Mouse (Mus musculus) kidney, postnatal 4 days (tissue): ENCODE measurements at regions not wholly inside any gene's neighbourhood (a gene's known extent, or its start where the extent isn't known, plus 50 kb on each side); places are given as distances from the start of the nearest gene placed in this dataset.

Experiments
- DNase-seq, 2 experiments: peaks; one replicate each; pipeline ENCODE4 v3.0.0; 2021; ENCODE audit warnings: mixed read lengths in 2 of 2

DNA sequence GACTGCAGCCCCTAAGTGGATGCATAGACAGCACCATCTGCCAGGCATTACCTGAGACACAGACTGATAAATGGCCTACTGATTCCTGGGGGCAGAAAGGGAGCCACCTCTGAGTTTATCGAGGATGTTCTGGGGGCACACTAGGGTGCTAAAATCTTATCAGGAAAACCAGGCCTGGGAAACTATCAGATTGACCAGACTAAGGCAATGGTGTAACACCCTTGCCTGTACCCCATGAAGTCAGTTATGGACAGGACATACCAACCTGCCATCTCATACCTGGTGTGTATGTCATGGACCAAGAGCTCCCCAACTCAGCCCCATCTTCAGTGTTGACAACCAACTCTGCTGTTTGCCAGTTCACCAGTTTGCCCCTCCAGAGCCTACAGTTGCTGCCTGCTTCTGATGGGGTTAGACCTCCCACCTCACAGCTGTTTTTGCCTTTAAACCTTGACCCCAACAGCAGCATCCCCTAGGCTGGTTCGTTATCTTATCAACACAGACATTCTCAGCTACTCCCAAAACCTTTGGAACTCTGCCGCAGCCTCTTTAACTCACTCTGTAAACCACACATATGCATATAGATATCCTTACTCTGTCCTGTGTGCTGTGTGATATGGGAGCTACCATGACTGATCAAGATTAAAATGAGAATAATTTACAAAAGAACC, 83.6 kb upstream of the Irs2 start:
- DNase-seq: no peak

GRCm38 (mm10) chr8:11088946-11089665, 80.8 kb upstream of the Irs2 start:
- no peak for DNase-seq

DNA sequence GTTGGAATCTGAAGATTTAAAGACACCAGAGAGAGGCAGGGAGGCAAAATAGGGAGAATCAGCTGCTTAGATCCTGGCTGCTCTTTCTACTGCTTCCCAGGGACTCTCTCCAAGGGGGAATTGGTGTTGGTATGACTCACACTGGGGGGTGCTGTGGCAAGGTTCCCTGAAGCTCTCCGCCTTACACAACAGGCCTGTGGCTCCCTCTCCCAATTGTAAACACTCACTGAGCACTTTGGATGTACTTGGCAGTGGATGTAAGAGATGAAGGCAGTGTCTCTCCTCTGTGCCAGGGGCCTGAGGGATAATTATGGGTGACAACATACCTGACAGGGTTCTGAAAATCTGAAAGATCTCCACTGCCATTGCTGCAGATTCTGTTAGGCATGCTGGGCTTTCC, 77.0 kb upstream of the Irs2 start:
- no peak for DNase-seq

GRCm38 (mm10) chr8:11084051-11084533, 75.8 kb upstream of the Irs2 start:
- peak; percentile 9 to 28 for DNase-seq

GRCm38 (mm10) chr8:11080813-11081212, 72.6 kb upstream of the Irs2 start:
- no peak for DNase-seq

DNA sequence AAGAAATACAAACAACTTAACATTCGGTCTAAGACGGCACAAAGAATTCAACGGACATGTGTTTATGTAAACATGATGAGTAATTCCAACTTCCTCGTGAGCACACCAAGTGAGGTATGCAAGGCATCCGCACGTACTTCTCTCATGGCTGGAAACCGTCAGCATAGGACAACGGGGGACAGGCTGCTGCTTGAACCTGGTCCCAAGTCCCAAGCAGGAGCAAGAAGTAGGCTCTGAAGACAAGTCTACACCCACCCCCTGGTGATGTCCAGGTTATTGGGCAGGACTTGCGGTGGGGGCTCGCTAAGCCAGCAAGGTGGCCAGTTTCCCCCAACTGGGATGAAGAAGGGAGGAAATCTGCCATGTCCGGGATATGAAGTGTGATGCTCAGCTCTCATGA, 71.5 kb upstream of the Irs2 start:
- no peak for DNase-seq

- DNase-seq: peak; percentile 60 to 62
These were observed 68.9 kb upstream of the Irs2 start for GRCm38 (mm10) chr8:11077138-11077537.

DNA sequence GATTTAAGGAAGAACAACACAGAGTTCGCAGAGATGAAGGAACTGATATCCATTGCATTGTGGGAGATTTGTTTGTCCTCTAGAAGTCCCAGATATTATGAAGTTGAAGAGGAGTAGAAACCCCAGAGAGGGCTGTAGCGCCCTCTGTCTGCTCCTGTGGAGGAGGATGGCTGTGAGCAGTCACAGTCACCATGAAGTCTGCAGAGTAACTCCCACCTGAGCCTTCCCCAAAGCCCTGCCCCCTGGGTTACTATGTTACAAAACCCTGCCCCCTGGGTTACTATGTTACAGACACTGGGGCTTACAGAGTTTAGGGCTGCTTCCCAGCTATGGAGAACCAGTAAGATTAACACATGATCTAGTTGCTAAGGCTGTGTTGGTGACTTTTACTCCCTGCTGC, 62.9 kb upstream of the Irs2 start:
- DNase-seq: peak; percentile 50 to 63

DNA sequence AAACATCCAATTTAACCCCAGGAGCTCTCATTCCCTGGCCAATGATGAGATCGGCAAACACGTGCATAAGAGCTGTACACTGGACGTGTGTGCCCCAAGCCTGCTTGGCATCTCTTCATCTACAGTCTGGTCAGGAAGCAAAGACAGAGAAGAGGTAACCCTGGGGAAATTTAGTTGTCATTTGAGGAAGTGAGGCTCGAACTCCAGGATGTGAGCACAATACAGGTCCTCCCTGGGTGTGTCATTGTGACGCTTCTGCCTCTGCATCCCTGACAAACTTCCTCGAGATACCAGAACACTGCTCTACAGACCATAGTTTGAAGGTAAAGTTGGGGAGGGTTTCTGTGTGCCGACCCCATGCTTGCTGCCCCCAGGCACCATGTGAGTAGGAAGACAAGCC, 59.2 kb upstream of the Irs2 start:
- no peak for DNase-seq

- no peak for DNase-seq
These were observed 57.7 kb upstream of the Irs2 start for GRCm38 (mm10) chr8:11065990-11066389.

DNA sequence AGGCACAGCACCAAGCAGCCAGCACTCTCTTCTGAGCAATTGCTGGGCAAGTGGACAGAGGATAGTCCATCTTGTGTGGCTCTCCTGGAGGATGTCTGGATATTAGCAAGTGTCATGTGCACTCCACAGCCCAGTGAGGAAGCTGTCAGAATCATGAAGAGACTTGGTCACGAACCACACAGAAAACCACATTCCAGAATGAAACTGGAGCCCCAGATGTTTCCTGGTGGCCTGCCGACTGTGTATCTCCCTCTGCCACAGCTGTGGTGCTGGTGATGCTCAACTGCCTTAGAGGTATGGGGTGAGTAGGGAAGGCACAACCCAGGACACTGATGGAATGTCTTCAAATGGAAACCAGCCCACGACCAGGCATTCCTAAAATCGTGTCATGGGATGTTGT, 57.0 kb upstream of the Irs2 start:
- no peak for DNase-seq

DNA sequence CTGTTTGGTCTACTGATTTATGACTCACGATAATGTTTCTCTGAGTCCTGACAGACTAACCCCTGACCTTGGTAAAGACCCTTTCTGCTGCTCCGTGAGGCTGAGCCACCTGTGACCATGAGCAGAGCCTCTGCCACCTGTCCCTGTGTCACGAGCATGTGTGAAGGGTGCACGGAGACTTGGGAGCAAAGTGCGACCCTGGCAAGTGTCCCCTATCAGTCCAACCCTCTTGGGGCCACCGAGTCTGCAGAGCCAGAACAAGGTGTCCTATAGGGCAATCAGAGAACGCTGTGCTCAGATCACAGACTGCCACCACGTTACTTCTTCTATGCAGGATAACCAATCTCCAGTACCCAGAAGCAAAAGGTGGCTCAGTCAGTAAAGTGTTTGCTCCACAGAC, 54.8 kb upstream of the Irs2 start:
- DNase-seq: no peak

DNA sequence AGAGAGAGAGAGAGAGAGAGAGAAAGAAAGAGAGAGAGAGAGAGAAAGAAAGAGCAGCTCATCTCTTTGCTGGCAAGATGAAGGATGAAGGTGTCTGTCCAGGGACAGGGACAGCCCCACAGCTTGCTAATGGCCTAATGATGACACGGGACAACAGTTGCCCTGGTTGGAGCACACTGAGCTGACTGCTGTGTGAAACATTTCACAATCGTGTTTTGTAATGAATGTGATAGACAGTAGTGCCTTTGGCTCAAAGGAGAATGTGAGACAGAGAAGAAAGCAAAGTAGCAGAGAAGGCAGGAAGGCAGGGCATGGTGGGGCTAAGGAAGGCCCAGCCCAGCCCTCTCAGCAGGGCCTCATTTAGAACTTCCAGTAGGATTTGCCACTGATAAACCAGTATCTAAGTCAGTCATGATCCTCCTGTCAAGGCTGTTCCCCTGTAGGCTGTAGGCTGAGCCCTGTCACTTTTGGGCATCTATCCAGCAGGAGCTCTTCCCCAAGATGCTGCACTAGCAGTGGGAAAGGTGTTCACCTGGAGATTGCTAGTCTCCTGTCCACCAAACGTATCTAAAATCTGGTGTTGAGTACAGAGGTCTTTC, 54.2 kb upstream of the Irs2 start:
- no peak for DNase-seq

- no peak for DNase-seq
These were observed 53.5 kb upstream of the Irs2 start for GRCm38 (mm10) chr8:11061711-11062110.

- DNase-seq: no peak
These were observed 52.3 kb upstream of the Irs2 start for GRCm38 (mm10) chr8:11060604-11061003.

DNA sequence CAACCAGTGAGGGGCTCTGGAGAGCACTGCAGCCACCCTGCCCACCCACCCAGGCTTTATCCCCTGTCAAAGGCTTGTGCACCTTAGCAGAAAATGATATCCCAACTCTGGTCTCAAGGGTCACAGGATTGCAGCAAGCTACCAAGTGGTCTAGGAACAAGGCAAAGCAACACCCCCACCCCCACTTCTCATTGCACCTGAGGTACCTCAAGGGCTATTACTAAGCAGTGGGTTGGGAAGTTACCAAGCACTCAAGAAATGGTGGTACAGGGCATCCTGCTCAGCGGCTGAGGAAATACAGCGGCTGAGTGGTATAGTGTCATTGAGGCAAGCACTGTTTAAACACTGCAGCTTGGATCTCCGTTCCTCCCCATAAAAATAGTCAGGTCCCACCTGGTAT, 50.1 kb upstream of the Irs2 start:
- DNase-seq: no peak
